Mouse (Mus musculus) cortical plate, adult 2 months (tissue): ENCODE results near the gene Man2a1. TPM values are rescaled to one million over a fixed set of nuclear protein-coding genes. Genes with fewer than 3 reads are reported as not detected.

Experiments used
- H3K27ac ChIP-seq: fragments of 200-500 bp; 2 replicates; pipeline ENCODE4 v1.5.1; 2012; ENCODE audit warnings: low read length, control low read depth, inconsistent platforms; ENCODE audit not compliant: insufficient read depth
- H3K4me1 ChIP-seq: fragments of 200-500 bp; 2 replicates; pipeline ENCODE4 v1.6.1; 2011; ENCODE audit warnings: low read length; ENCODE audit not compliant: control insufficient read depth, insufficient read depth
- H3K4me3 ChIP-seq: fragments of 200-500 bp; 2 replicates; pipeline ENCODE4 v1.5.1; 2011; ENCODE audit warnings: mild to moderate bottlenecking, low read length, control low read depth; ENCODE audit not compliant: insufficient read depth
- CTCF ChIP-seq: fragments of 200-500 bp; IDR thresholded peaks from 2 replicates; pipeline ENCODE4 v1.5.1; 2011; ENCODE audit warnings: mild to moderate bottlenecking, control low read depth, low read length; ENCODE audit not compliant: insufficient read depth; ENCODE audit errors: extremely low read depth
- POLR2A ChIP-seq: fragments of 200-500 bp; IDR thresholded peaks from 2 replicates; pipeline ENCODE4 v1.6.1; 2011; ENCODE audit warnings: mild to moderate bottlenecking, low read length, control low read depth; ENCODE audit not compliant: insufficient read depth; ENCODE audit errors: extremely low read depth
- polyA plus RNA-seq: library from polyadenylated mRNA; depleted of rRNA; stranded (reverse); fragments of >200 nt; gene quantifications from 2 replicates; pipeline ENCODE4 v1.2.3, GENCODE M21; 2012; rRNA removed

The Man2a1 gene
- polyA plus RNA-seq, 1 experiment = 11.7 TPM

DNA sequence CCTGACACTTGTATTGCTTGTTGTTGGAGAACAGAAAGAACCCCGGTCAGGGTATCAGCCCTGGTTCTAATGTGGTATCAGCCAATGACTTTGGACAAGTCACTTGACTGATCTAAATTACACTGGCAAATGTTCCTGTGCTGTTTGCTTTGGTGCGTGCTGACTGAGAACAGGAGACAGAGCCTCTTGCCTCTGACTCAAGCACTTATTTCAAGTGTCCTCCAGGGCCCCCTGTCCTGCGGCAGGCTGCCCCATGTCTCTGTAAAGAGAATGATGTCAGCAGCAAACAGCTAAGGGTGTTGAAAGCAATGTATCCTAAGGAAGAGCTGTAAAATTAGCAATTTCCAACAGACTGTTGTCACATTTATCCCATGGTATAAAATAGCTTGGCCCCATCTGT lies 188.6 kb downstream of the Man2a1 start:
- Histone ChIP-seq H3K4me3 (no peak overlapping the region), H3K27ac (no peak overlapping the region), H3K4me1 (no peaks in the 10 kb centered on the region)
- TF ChIP-seq POLR2A = no peak
- TF ChIP-seq CTCF = no peak

DNA sequence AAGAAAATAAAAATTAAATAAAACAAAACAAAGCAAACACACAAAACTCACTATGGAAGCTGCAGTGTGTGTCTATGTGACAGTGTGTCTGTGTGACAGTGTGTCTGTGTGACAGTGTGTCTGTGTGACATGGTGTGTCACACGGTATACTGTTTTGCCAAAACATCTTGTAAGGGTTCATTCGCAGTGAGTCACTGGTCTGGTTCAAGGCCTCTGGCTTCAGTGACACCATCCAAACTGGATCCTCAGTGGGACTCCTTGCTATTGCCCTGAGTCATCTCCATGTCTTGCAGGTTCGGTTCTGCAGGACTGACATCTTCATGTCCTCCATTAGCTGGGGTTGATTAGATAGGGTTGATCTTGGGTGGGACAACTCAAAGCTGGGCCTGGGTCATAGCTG lies 191.5 kb downstream of the Man2a1 start:
- Histone ChIP-seq H3K4me1 (no peaks in the 10 kb centered on the region), H3K27ac (no peak overlapping the region), H3K4me3 (no peak overlapping the region)
- TF ChIP-seq POLR2A (no peak), CTCF (no peak)

DNA sequence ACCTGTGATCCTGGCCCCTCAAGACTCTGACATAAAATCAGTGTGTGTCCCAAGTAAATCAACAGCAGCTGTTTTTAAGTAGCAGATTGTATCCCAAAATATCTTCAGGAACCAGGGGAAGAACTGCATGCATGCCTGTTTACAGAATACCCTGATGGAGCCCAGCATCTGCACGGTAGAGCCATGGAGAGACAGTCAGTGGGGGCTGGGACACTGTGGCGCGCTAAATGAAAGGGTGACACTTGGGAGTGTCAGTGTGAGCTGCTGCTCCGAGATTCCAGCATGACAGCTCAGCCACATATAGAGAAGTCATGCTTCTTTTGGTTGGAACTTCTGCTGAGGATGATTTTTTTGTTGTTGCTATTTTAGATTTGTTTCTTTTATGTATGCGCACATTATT lies 192.1 kb downstream of the Man2a1 start:
- Histone ChIP-seq H3K4me1 (no peaks in the 10 kb centered on the region), H3K4me3 (no peak overlapping the region), H3K27ac (no peak overlapping the region)
- TF ChIP-seq POLR2A = no peak
- no peak for TF ChIP-seq CTCF

DNA sequence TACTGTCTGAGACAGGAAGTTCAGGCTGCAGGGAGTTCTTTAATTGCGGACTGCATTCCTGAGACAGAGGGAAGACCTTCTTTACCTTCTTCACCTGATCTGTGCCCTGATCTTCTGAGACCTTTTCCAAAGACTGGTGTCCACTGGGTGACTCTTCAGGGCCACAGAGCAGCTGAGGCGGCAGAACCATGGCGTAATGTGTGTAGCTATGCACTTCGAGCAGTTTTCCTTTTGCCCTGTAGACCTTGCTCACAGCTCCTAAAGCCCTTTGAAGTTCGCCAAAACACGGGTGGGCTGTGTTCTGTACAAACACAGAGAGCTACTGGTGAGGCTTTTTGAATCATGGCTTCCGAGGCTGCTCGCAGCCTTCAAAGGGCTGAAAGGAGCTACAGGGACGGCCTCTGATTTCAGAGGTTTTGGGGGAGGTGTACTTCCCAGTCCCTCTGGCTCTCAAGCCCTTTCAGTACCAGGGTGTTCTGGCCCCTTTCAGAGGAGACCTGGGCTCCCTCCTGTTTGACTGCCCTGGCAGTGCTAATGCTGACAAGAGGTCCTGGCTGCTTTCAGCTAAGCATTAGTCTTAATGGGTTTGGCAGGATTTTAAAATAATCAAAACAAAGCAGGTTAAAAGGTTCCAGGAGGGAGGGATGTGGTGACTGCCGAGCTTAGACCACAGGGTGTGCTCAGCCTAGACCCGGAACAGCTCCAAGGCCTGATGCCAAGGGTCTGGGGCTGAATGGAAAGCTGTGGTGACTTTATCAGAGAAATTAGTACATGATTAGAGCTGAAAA lies 201.8 kb downstream of the Man2a1 start:
- no peak overlapping the region for H3K4me3 ChIP-seq
- no peak for TF ChIP-seq CTCF
- TF ChIP-seq POLR2A = no peak
- no peaks in the 10 kb centered on the region for H3K4me1 ChIP-seq
- H3K27ac ChIP-seq = no peak overlapping the region

DNA sequence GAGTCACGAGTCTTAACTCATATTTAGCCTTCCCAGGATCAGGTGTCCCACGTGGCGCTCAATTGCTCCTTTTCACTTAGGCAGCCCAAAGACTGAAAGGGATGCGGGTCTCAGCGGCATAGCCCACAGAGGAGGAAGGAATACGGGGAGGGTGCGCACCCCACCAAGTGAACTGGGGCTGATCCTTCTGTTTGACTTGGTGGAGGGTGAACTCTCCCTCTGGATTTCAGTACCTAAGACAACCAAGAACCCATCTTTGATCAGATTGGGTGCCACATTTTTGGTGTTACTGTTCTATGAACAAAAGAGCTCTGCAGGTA lies 202.4 kb downstream of the Man2a1 start:
- H3K4me3 ChIP-seq = no peak overlapping the region
- no peaks in the 10 kb centered on the region for H3K4me1 ChIP-seq
- no peak overlapping the region for H3K27ac ChIP-seq
- TF ChIP-seq POLR2A (no peak), CTCF (no peak)

Other genes starting within 250 kb of the Man2a1 start
- gene 4930583I09Rik, start 235.3 kb downstream of the Man2a1 start, polyA plus RNA-seq = not detected in 2 replicates